Mouse (Mus musculus) left cerebral cortex, adult 18-20 months (tissue): Measurements from ENCODE around the gene BC028528. TPM values are rescaled to one million over a fixed set of nuclear protein-coding genes. Genes with fewer than 3 reads are reported as not detected.
"Not testable (repeated sequence)": the region's sequence is repeated elsewhere in the genome, so short reads cannot be mapped to it uniquely, and the experiment has no call there.

Experiments used
- DNase-seq, 2 experiments: peaks; one replicate each; pipeline ENCODE4 v3.0.0; 2021 to 2022; ENCODE audit warnings: low spot score in 2 of 2, mixed read lengths in 1 of 2
- long read RNA-seq, 2 experiments: library from polyadenylated mRNA; stranded (forward); transcript quantifications; one replicate each; pipeline ENCODE4 v2.0.0; 2021
- total RNA-seq, 2 experiments: library from RNA; stranded (reverse); gene quantifications; 2 replicates each; pipeline ENCODE4 v1.2.3; 2021

Gene BC028528
- 1 to 10 TPM; 3.6 to 6.3 TPM for total RNA-seq
- long read RNA-seq, experiment 1, partial matches to known transcripts = 0 of 5 reads
- long read RNA-seq, experiment 1, other reads (novel, unspliced or antisense) = 1 of 5 reads
- long read RNA-seq, experiment 2, partial matches to known transcripts = 0 of 1 reads
- long read RNA-seq, experiment 2, other reads (novel, unspliced or antisense) = 0 of 1 reads

- no peak for DNase-seq
Observed at GRCm38 (mm10) chr3:95891211-95892065, at the start of gene BC028528. Gene BC028528 (minus strand): TSS chr3:95892005.

- no peak for DNase-seq
Observed at GRCm38 (mm10) chr3:95938835-95939234, 47.0 kb upstream of the BC028528 start.

- DNase-seq = no peak
Observed at GRCm38 (mm10) chr3:95938217-95938616, 46.4 kb upstream of the BC028528 start.

- DNase-seq = no peak
Observed at GRCm38 (mm10) chr3:95934448-95934847, 42.6 kb upstream of the BC028528 start.

- DNase-seq = no peak
Observed at GRCm38 (mm10) chr3:95933111-95933750, 41.4 kb upstream of the BC028528 start.

GRCm38 (mm10) chr3:95932566-95932965 is 40.8 kb upstream of the BC028528 start:
- no peak for DNase-seq

GRCm38 (mm10) chr3:95932157-95932556 is 40.4 kb upstream of the BC028528 start:
- no peak for DNase-seq

GRCm38 (mm10) chr3:95931471-95931870 is 39.7 kb upstream of the BC028528 start:
- DNase-seq = no peak

- no peak for DNase-seq
Observed at GRCm38 (mm10) chr3:95930471-95930789, 38.6 kb upstream of the BC028528 start.

- peak; percentile 14 to 36 for DNase-seq
Observed at GRCm38 (mm10) chr3:95929581-95930470, 38.0 kb upstream of the BC028528 start.

GRCm38 (mm10) chr3:95928658-95929503 is 37.1 kb upstream of the BC028528 start, which contains the start of gene Anp32e:
Gene Anp32e (plus strand): TSS chr3:95929246.
- peak; percentile 92 to 96 for DNase-seq

GRCm38 (mm10) chr3:95928261-95928657 is 36.5 kb upstream of the BC028528 start:
- DNase-seq = no peak

GRCm38 (mm10) chr3:95925087-95925486 is 33.3 kb upstream of the BC028528 start:
- no peak for DNase-seq

GRCm38 (mm10) chr3:95924185-95924584 is 32.4 kb upstream of the BC028528 start:
- DNase-seq = no peak

GRCm38 (mm10) chr3:95923429-95923828 is 31.6 kb upstream of the BC028528 start:
- not testable (repeated sequence) for DNase-seq

- not testable (repeated sequence) for DNase-seq
Observed at GRCm38 (mm10) chr3:95920532-95920931, 28.7 kb upstream of the BC028528 start.

- no peak for DNase-seq
Observed at GRCm38 (mm10) chr3:95916760-95917159, 25.0 kb upstream of the BC028528 start.

GRCm38 (mm10) chr3:95914706-95915105 is 22.9 kb upstream of the BC028528 start:
- no peak for DNase-seq

GRCm38 (mm10) chr3:95907613-95908012 is 15.8 kb upstream of the BC028528 start:
- no peak for DNase-seq

- DNase-seq = peak in 1 of 2 experiments; percentile 57
Observed at GRCm38 (mm10) chr3:95906860-95907259, 15.1 kb upstream of the BC028528 start.
